Mouse (Mus musculus) ES-E14 (cell line): Measurements from ENCODE around the gene 0610037L13Rik.

ENCODE experiments used
- CHD2 ChIP-seq: IDR thresholded peaks from 2 replicates; pipeline ENCODE4 v1.6.1; 2014; ENCODE audit warnings: mild to moderate bottlenecking, low read depth, low read length, inconsistent platforms
- HCFC1 ChIP-seq: IDR thresholded peaks from 2 replicates; pipeline ENCODE4 v1.6.1; 2012; ENCODE audit warnings: low read length, inconsistent platforms, borderline replicate concordance; ENCODE audit not compliant: insufficient read depth

DNA sequence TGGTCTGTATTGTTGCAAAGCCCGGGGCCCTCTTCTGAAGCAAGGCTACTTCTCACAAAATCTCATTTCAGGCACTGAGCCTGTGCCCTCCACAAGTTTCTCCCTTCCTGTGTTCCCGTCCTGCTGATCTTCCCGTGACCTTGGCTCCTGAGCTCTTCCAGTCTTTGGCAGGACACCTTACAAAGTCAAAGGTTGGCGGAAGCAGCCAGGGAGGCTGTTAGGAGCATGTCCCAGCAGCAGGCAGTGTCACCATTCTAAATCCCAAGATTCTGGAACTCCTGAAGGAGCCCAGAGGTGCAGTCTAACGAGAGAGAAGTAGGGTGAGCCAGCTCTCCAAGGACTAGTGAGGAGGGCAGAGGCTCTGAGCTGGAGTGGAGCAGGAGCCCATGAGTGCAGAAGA lies 41.1 kb upstream of the 0610037L13Rik start:
- TF ChIP-seq HCFC1, result no peak
- no peak for TF ChIP-seq CHD2
